Comparison of ENCODE assay signal across 13 mouse cellular contexts in the genomic region with DNA sequence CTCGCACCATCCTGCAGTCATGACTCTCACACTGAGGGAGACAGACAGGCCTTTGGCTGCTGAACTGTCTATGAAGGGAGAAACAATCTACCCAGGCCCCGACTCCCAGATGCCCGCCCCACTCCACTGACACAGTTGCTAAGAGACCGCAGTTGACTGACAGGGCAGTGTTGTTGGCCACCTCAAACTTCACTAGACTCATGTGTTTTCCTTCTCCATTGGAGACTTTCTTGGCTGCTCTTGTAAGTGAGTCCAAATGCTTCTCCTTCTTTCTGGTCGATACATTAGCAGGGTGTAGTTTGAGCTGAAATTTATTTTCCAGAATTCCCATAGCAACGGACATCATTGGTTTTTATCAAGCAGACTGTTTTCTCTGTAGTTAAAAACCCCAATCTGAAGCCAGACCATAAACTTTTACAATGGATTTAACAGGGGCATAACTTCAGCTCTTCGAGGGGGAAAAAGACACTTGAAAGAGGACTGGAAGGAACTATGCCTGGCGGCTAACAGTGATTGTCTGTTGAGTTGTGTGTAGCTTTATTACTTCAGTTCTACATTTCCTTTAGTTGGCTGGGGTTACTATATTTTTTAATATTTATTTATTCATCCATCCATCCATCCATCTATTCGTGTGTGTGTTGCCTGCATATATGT. TPM values are rescaled to one million over a fixed set of nuclear protein-coding genes. Genes with fewer than 3 reads are reported as not detected.
DNase-seq lines count a peak whose midpoint lies in the region; ATAC-seq and TF ChIP-seq lines count a peak whose summit lies in the region.
"Had no signal": no experiment of that assay in that cellular context is flagged by ENCODE, and none has a peak within 500 bp of the region (broad histone marks: within the 10 kb centered on the region; RNA-seq: fewer than 3 reads in every experiment).

No protein-coding gene starts in this region.

- H3K36me3 ChIP-seq in forebrain, postnatal 0 days (ENCODE audit: insufficient read depth), result no peaks in the 10 kb centered on the region
- no peaks in the 10 kb centered on the region for H3K36me3 ChIP-seq in forebrain, embryonic 10.5 days (replicated peaks)
- H3K36me3 ChIP-seq in intestine, embryonic 15.5 days, result no peaks in the 10 kb centered on the region
- H3K36me3 ChIP-seq: heart, embryonic 13.5 days had no signal

- WGBS in forebrain, postnatal 0 days, result 56% methylated on average over 9 of the region's 9 CpGs
- WGBS in forebrain, embryonic 10.5 days, result 83% methylated on average over 9 of the region's 9 CpGs
- WGBS in intestine, embryonic 15.5 days, result 48% methylated on average over 9 of the region's 9 CpGs

- no peaks in the 10 kb centered on the region for H3K9me3 ChIP-seq in forebrain, postnatal 0 days (ENCODE audit: low read length)
- H3K9me3 ChIP-seq in forebrain, embryonic 10.5 days, result no peaks in the 10 kb centered on the region
- no peaks in the 10 kb centered on the region for H3K9me3 ChIP-seq in intestine, embryonic 15.5 days
- H3K9me3 ChIP-seq: heart, embryonic 13.5 days had no signal

- no peak overlapping the region for H3K4me2 ChIP-seq in forebrain, postnatal 0 days (ENCODE audit: low read depth)
- H3K4me2 ChIP-seq in intestine, embryonic 15.5 days (replicated peaks), result no peak overlapping the region
- H3K4me2 ChIP-seq: heart, embryonic 13.5 days had no signal

- TF ChIP-seq CTCF in forebrain, postnatal 0 days (IDR thresholded peaks at IDR 0.05; ENCODE audit: low read depth), result no peak

- DNase-seq in forebrain, postnatal 0 days, result peak; percentile 46
- no peak for DNase-seq in forebrain, embryonic 10.5 days (ENCODE audit: extremely low spot score, low spot score)
- peak; percentile 27 to 31 for DNase-seq in layer of hippocampus, postnatal 10 days (ENCODE audit: low spot score in 2 of 2)
- DNase-seq in layer of hippocampus, adult 18-20 months (ENCODE audit: low spot score in 2 of 2), result no peak
- DNase-seq in embryo, embryonic 11 days, result peak; percentile 39
- no peak for DNase-seq in right cerebral cortex, postnatal 4 days
- no peak for DNase-seq in adipocyte (ENCODE audit: low spot score)
- DNase-seq: cerebellum, adult 8-10 months had no signal

- H3K27me3 ChIP-seq in forebrain, postnatal 0 days (ENCODE audit: insufficient read depth, low read length), result no peaks in the 10 kb centered on the region
- no peaks in the 10 kb centered on the region for H3K27me3 ChIP-seq in forebrain, embryonic 10.5 days (ENCODE audit: poor library complexity, severe bottlenecking)
- no peaks in the 10 kb centered on the region for H3K27me3 ChIP-seq in intestine, embryonic 15.5 days (replicated peaks)
- H3K27me3 ChIP-seq: heart, embryonic 13.5 days had no signal

- no peaks in the 10 kb centered on the region for H3K4me1 ChIP-seq in forebrain, postnatal 0 days (ENCODE audit: insufficient read depth)
- peaks cover 11% of the 10 kb centered on the region for H3K4me1 ChIP-seq in forebrain, embryonic 10.5 days
- H3K4me1 ChIP-seq in intestine, embryonic 15.5 days (replicated peaks), result peaks cover 4% of the 10 kb centered on the region; the same call in 1 of the 2 replicates

- no peak overlapping the region for H3K9ac ChIP-seq in forebrain, postnatal 0 days
- H3K9ac ChIP-seq in intestine, embryonic 15.5 days, result no peak overlapping the region
- H3K9ac ChIP-seq: heart, embryonic 13.5 days had no signal

- H3K27ac ChIP-seq in forebrain, postnatal 0 days (ENCODE audit: low read depth, low read length), result no peak overlapping the region
- H3K27ac ChIP-seq in forebrain, embryonic 10.5 days, result no peak overlapping the region
- H3K27ac ChIP-seq in intestine, embryonic 15.5 days, result no peak overlapping the region
- H3K27ac ChIP-seq: heart, embryonic 13.5 days; layer of hippocampus, adult 2 months; macrophage had no signal

- peak; percentile 91 for ATAC-seq in forebrain, postnatal 0 days
- peak; percentile 39; the same call in 1 of the 2 replicates for ATAC-seq in intestine, embryonic 15.5 days

- no peak overlapping the region for H3K4me3 ChIP-seq in forebrain, postnatal 0 days (ENCODE audit: low read depth, low read length)
- H3K4me3 ChIP-seq in forebrain, embryonic 10.5 days, result no peak overlapping the region
- no peak overlapping the region for H3K4me3 ChIP-seq in intestine, embryonic 15.5 days (replicated peaks)
- H3K4me3 ChIP-seq: heart, embryonic 13.5 days; layer of hippocampus, adult 2 months had no signal

RNA-seq across cellular contexts. Expression of gene Slc12a8, which starts 36.7 kb away (rescaled TPM):
- 1.1 and 2.1 TPM in 2 replicates for total RNA-seq in forebrain, postnatal 0 days (2014; rRNA removed)
- polyA plus RNA-seq in forebrain, postnatal 0 days (2015; fragmentation: Nextera tagmentation; extraction: Ambion mirVana), result 1.1 and 1.4 TPM in 2 replicates
- polyA plus RNA-seq in forebrain, embryonic 10.5 days (2016; fragmentation: Nextera tagmentation; extraction: Ambion mirVana), result 0.77 and 1.1 TPM in 2 replicates
- 1 to 10 TPM; 1.2 to 1.6 TPM for total RNA-seq in layer of hippocampus, postnatal 10 days (2021)
- total RNA-seq in layer of hippocampus, adult 18-20 months (2021), result under 1 TPM; 0.64 to 0.76 TPM
- 6.2 and 7.2 TPM in 2 replicates for polyA plus RNA-seq in intestine, embryonic 15.5 days (2015; fragmentation: Nextera tagmentation; extraction: Ambion mirVana)
- total RNA-seq: MEL had no signal
- polyA plus RNA-seq: macrophage had no signal

Comparison
In these comparisons a context has a peak if more than half of its experiments do, and no peak if none do; other contexts are left out.
1. DNase-seq: peak in forebrain, postnatal 0 days (single experiment), layer of hippocampus, postnatal 10 days (2 of 2) and embryo, embryonic 11 days (single experiment); none in forebrain, embryonic 10.5 days (single experiment), layer of hippocampus, adult 18-20 months (0 of 2), right cerebral cortex, postnatal 4 days (single experiment) and adipocyte (single experiment).